Comparison of ENCODE assay signal across 13 mouse cellular contexts in genomic region chr2:38357294-38358246, GRCm38 (mm10). TPM values are rescaled to one million over a fixed set of nuclear protein-coding genes. Genes with fewer than 3 reads are reported as not detected.
DNase-seq lines count a peak whose midpoint lies in the region; ATAC-seq and TF ChIP-seq lines count a peak whose summit lies in the region.
"Had no signal": no experiment of that assay in that cellular context is flagged by ENCODE, and none has a peak within 500 bp of the region (broad histone marks: within the 10 kb centered on the region; RNA-seq: fewer than 3 reads in every experiment).

No protein-coding gene starts in this region.

- ATAC-seq in stomach, embryonic 15.5 days (ENCODE audit: insufficient read depth, low FRiP score, low read depth) = no peak
- no peak for ATAC-seq in stomach, postnatal 0 days (ENCODE audit: low FRiP score, low TSS enrichment)
- peak; percentile 43 for ATAC-seq in forebrain, embryonic 14.5 days
- ATAC-seq in limb, embryonic 15.5 days (ENCODE audit: insufficient number of reproducible peaks, low FRiP score, low TSS enrichment, low read depth) = no peak
- ATAC-seq in megakaryocyte progenitor cell, adult 5-6 weeks (replicated peaks; ENCODE audit: poor library complexity) = no peak

- H3K9ac ChIP-seq in stomach, embryonic 15.5 days = no peak overlapping the region
- no peak overlapping the region for H3K9ac ChIP-seq in stomach, postnatal 0 days (ENCODE audit: low read length)
- peak overlapping the region; percentile 99 for H3K9ac ChIP-seq in forebrain, embryonic 14.5 days (ENCODE audit: low read length)
- no peak overlapping the region for H3K9ac ChIP-seq in limb, embryonic 15.5 days

- H3K36me3 ChIP-seq in stomach, embryonic 15.5 days = no peaks in the 10 kb centered on the region
- H3K36me3 ChIP-seq in stomach, postnatal 0 days (ENCODE audit: control insufficient read depth, insufficient read depth, low read length) = no peaks in the 10 kb centered on the region
- H3K36me3 ChIP-seq in forebrain, embryonic 14.5 days (ENCODE audit: control insufficient read depth, insufficient read depth, low read length) = peaks cover 58% of the 10 kb centered on the region
- H3K36me3 ChIP-seq in limb, embryonic 15.5 days = no peaks in the 10 kb centered on the region
- H3K36me3 ChIP-seq: G1E had no signal

- H3K27me3 ChIP-seq in stomach, embryonic 15.5 days (replicated peaks) = peaks cover 98% of the 10 kb centered on the region
- H3K27me3 ChIP-seq in stomach, postnatal 0 days (ENCODE audit: control insufficient read depth, insufficient read depth, low read length) = peaks cover 31% of the 10 kb centered on the region
- H3K27me3 ChIP-seq in forebrain, embryonic 14.5 days (replicated peaks; ENCODE audit: control insufficient read depth, insufficient read depth, low read length) = peaks cover 2% of the 10 kb centered on the region; the same call in 1 of the 2 replicates
- H3K27me3 ChIP-seq in limb, embryonic 15.5 days = peaks cover 88% of the 10 kb centered on the region

- 3% methylated on average over 35 of the region's 35 CpGs for WGBS in stomach, embryonic 15.5 days
- 5% methylated on average over 35 of the region's 35 CpGs for WGBS in stomach, postnatal 0 days
- 1% methylated on average over 35 of the region's 35 CpGs for WGBS in forebrain, embryonic 14.5 days
- 9% methylated on average over 35 of the region's 35 CpGs for WGBS in limb, embryonic 15.5 days

- no peak for DNase-seq in stomach, postnatal 0 days (ENCODE audit: low spot score)
- peak; percentile 82 for DNase-seq in forebrain, embryonic 14.5 days (ENCODE audit: low spot score)
- DNase-seq in frontal cortex, postnatal 10 days (ENCODE audit: low spot score in 2 of 2) = no peak
- DNase-seq in adrenal gland, adult 18-20 months (ENCODE audit: low spot score in 2 of 2) = no peak
- no peak for DNase-seq in kidney, adult 18-20 months
- DNase-seq: adrenal gland, postnatal 36 days; kidney, postnatal 14 days; lung, adult 2 months; spleen, adult 18-20 months had no signal

- no peak overlapping the region for H3K27ac ChIP-seq in stomach, embryonic 15.5 days
- H3K27ac ChIP-seq in stomach, postnatal 0 days (replicated peaks) = no peak overlapping the region
- peak overlapping the region; percentile 90 for H3K27ac ChIP-seq in forebrain, embryonic 14.5 days (ENCODE audit: low read depth, low read length)
- H3K27ac ChIP-seq in limb, embryonic 15.5 days = no peak overlapping the region

- H3K4me1 ChIP-seq in stomach, embryonic 15.5 days = 0 out of 2 replicates have a peak, but pooled peaks cover 7% of the 10 kb centered on the region
- H3K4me1 ChIP-seq in stomach, postnatal 0 days (replicated peaks; ENCODE audit: control insufficient read depth, insufficient read depth) = no peaks in the 10 kb centered on the region
- H3K4me1 ChIP-seq in forebrain, embryonic 14.5 days (ENCODE audit: control insufficient read depth, insufficient read depth, low read length) = peaks cover 28% of the 10 kb centered on the region
- peaks cover 42% of the 10 kb centered on the region for H3K4me1 ChIP-seq in limb, embryonic 15.5 days

- H3K4me3 ChIP-seq in stomach, embryonic 15.5 days (replicated peaks) = 0 out of 2 replicates have a peak overlapping the region, but pooled peaks have one; percentile 2
- no peak overlapping the region; the same call in 1 of the 2 replicates for H3K4me3 ChIP-seq in stomach, postnatal 0 days (ENCODE audit: low read depth, low read length)
- peak overlapping the region; percentile 90 for H3K4me3 ChIP-seq in forebrain, embryonic 14.5 days (ENCODE audit: low read depth, low read length)
- peak overlapping the region; percentile 58 for H3K4me3 ChIP-seq in limb, embryonic 15.5 days

- TF ChIP-seq CTCF in stomach, postnatal 0 days (IDR thresholded peaks at IDR 0.05; ENCODE audit: low read depth) = no peak

- no peak for TF ChIP-seq EP300 in stomach, postnatal 0 days (optimal IDR thresholded peaks at IDR 0.05)

- H3K9me3 ChIP-seq in stomach, embryonic 15.5 days = no peaks in the 10 kb centered on the region
- no peaks in the 10 kb centered on the region for H3K9me3 ChIP-seq in stomach, postnatal 0 days (ENCODE audit: control insufficient read depth, low read length)
- H3K9me3 ChIP-seq in forebrain, embryonic 14.5 days (replicated peaks; ENCODE audit: control insufficient read depth, low read length) = no peaks in the 10 kb centered on the region
- H3K9me3 ChIP-seq in limb, embryonic 15.5 days = no peaks in the 10 kb centered on the region

- no peak overlapping the region for H3K4me2 ChIP-seq in stomach, embryonic 15.5 days
- H3K4me2 ChIP-seq in stomach, postnatal 0 days (replicated peaks; ENCODE audit: low read depth) = no peak overlapping the region
- H3K4me2 ChIP-seq in forebrain, embryonic 14.5 days (ENCODE audit: low read length) = peak overlapping the region; percentile 91
- peak overlapping the region; percentile 56 for H3K4me2 ChIP-seq in limb, embryonic 15.5 days

RNA-seq across cellular contexts. Expression of gene Lhx2, which starts 18.5 kb away (rescaled TPM):
- polyA plus RNA-seq in stomach, embryonic 15.5 days (2015; fragmentation: Nextera tagmentation; extraction: Ambion mirVana) = 0.15 and 0.41 TPM in 2 replicates
- polyA plus RNA-seq in stomach, postnatal 0 days (2015; fragmentation: Nextera tagmentation; extraction: Ambion mirVana) = not detected in 2 replicates
- 85.1 and 102 TPM in 2 replicates for polyA plus RNA-seq in forebrain, embryonic 14.5 days (2014; fragmentation: Nextera tagmentation; extraction: Ambion mirVana)
- 5.1 and 8.5 TPM in 2 replicates for polyA plus RNA-seq in limb, embryonic 15.5 days (2015; fragmentation: Nextera tagmentation; extraction: Ambion mirVana)
- not detected for total RNA-seq in adrenal gland, adult 18-20 months (2021)
- not detected in 2 replicates for total RNA-seq in megakaryocyte progenitor cell, adult 5-6 weeks (2015)
- total RNA-seq in megakaryocyte progenitor cell, adult 5-6 weeks (2017) = not detected in 2 replicates
- total RNA-seq: adrenal gland, postnatal 36 days had no signal
- polyA plus RNA-seq: lung, adult 2 months had no signal

Comparison
In these comparisons a context has a peak if more than half of its experiments do, and no peak if none do; other contexts are left out.
1. H3K4me2 ChIP-seq: peak in forebrain, embryonic 14.5 days (single experiment) and limb, embryonic 15.5 days (single experiment); none in stomach, embryonic 15.5 days (single experiment) and stomach, postnatal 0 days (single experiment).